Mouse (Mus musculus) adrenal gland, postnatal 14 days (tissue): Measurements from ENCODE around the gene Pdpn. TPM values are rescaled to one million over a fixed set of nuclear protein-coding genes. Genes with fewer than 3 reads are reported as not detected.
A peak's percentile ranks its signal among the peaks of the same experiment; 100 is the strongest.

ENCODE experiments used
- DNase-seq: peaks from one replicate; pipeline ENCODE4 v3.0.0; 2021; ENCODE audit warnings: mixed read lengths
- total RNA-seq: library from RNA; stranded (reverse); gene quantifications from 2 replicates; pipeline ENCODE4 v1.2.3, GENCODE M21; 2021

Pdpn gene
- total RNA-seq, 1 experiment from 2014 or later, result 5.9 TPM

- no peak for DNase-seq
These were observed 60.2 kb downstream of the Pdpn start for GRCm38 (mm10) chr4:143239117-143239516.

GRCm38 (mm10) chr4:143238241-143239031, 60.9 kb downstream of the Pdpn start:
- peak; percentile 71 for DNase-seq

GRCm38 (mm10) chr4:143231790-143232422, 67.5 kb downstream of the Pdpn start:
- no peak for DNase-seq

- no peak for DNase-seq
These were observed 68.3 kb downstream of the Pdpn start for GRCm38 (mm10) chr4:143231110-143231509.

- DNase-seq, result no peak
These were observed 71.4 kb downstream of the Pdpn start for GRCm38 (mm10) chr4:143227976-143228375.

- DNase-seq, result no peak
These were observed 73.5 kb downstream of the Pdpn start for GRCm38 (mm10) chr4:143225886-143226285.

- DNase-seq, result no peak
These were observed 80.0 kb downstream of the Pdpn start for GRCm38 (mm10) chr4:143219316-143219751.

GRCm38 (mm10) chr4:143218858-143219257, 80.5 kb downstream of the Pdpn start:
- DNase-seq, result no peak

Other genes with a start within 250 kb of the Pdpn start
- gene Prdm2, start 86.6 kb downstream of the Pdpn start, total RNA-seq, result 25.8 and 27.6 TPM in 2 replicates
- gene Lrrc38, start 50.2 kb upstream of the Pdpn start, total RNA-seq, result not detected in 2 replicates
- gene Pramel1, start 94.9 kb upstream of the Pdpn start, total RNA-seq, result not detected in 2 replicates
- gene Pramef8, start 112.9 kb upstream of the Pdpn start, total RNA-seq, result 8.8 and 10.9 TPM in 2 replicates
- not detected in 2 replicates for gene Oog4, start 150.8 kb upstream of the Pdpn start, total RNA-seq
- not detected in 2 replicates for gene Gm13043, start 211.8 kb upstream of the Pdpn start, total RNA-seq
- not detected in 2 replicates for gene Gm13040, start 236.4 kb upstream of the Pdpn start, total RNA-seq